Comparison of ENCODE assay signal across 10 mouse cellular contexts in the genomic region with DNA sequence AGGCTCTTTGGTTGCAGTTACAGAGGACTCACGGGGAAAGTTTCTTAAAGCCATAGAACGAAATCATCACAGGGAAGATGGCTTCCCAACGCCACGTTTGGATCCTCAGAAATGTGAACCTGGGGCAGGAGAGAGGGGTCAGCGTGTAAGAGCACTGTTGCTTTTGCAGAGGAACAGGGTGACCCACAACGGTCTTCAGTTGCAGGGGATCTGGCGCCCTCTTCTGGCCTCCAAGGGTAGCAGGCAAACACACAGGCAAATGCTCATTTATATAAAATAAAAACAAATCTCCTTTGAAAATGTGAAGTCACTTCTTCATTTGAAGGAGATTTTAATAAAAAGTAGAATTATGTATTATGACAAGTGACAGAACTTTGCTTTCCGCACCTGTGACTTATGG.
DNase-seq lines count a peak whose midpoint lies in the region; ATAC-seq and TF ChIP-seq lines count a peak whose summit lies in the region.
"Had no signal": no experiment of that assay in that cellular context is flagged by ENCODE, and none has a peak within 500 bp of the region (broad histone marks: within the 10 kb centered on the region; RNA-seq: fewer than 3 reads in every experiment).

No protein-coding gene starts in this region.

- no peaks in the 10 kb centered on the region for H3K36me3 ChIP-seq in intestine, embryonic 14.5 days (ENCODE audit: control insufficient read depth, insufficient read depth, low read length)
- H3K36me3 ChIP-seq in intestine, embryonic 15.5 days: no peaks in the 10 kb centered on the region
- no peaks in the 10 kb centered on the region for H3K36me3 ChIP-seq in ES-Bruce4 (ENCODE audit: control insufficient read depth, insufficient read depth, low read length, poor library complexity, severe bottlenecking)
- H3K36me3 ChIP-seq in midbrain, postnatal 0 days (ENCODE audit: insufficient read depth, low read length): no peaks in the 10 kb centered on the region
- H3K36me3 ChIP-seq: embryonic facial prominence, embryonic 13.5 days had no signal

- TF ChIP-seq CTCF in ES-Bruce4 (IDR thresholded peaks at IDR 0.05; ENCODE audit: low read depth, low read length): peak; percentile 87
- TF ChIP-seq CTCF in midbrain, postnatal 0 days (IDR thresholded peaks at IDR 0.05): peak; percentile 93

- H3K4me2 ChIP-seq in intestine, embryonic 14.5 days (ENCODE audit: low read length): no peak overlapping the region
- H3K4me2 ChIP-seq in intestine, embryonic 15.5 days (replicated peaks): no peak overlapping the region
- no peak overlapping the region for H3K4me2 ChIP-seq in midbrain, postnatal 0 days (ENCODE audit: low read depth, low read length, poor library complexity, severe bottlenecking)
- H3K4me2 ChIP-seq: embryonic facial prominence, embryonic 13.5 days had no signal

- no peak for TF ChIP-seq EP300 in ES-Bruce4 (IDR thresholded peaks at IDR 0.05; ENCODE audit: insufficient read depth, low read depth, low read length)

- H3K27ac ChIP-seq in intestine, embryonic 14.5 days (ENCODE audit: low read depth): no peak overlapping the region
- no peak overlapping the region for H3K27ac ChIP-seq in intestine, embryonic 15.5 days
- H3K27ac ChIP-seq in ES-Bruce4 (ENCODE audit: insufficient read depth, low read length): no peak overlapping the region
- no peak overlapping the region for H3K27ac ChIP-seq in midbrain, postnatal 0 days (ENCODE audit: low read depth, low read length)
- H3K27ac ChIP-seq: embryonic facial prominence, embryonic 13.5 days; macrophage had no signal

- TF ChIP-seq POLR2A in ES-Bruce4 (IDR thresholded peaks at IDR 0.05; ENCODE audit: insufficient read depth, low read length): no peak

- H3K4me3 ChIP-seq in intestine, embryonic 14.5 days (ENCODE audit: low read depth, low read length): no peak overlapping the region
- no peak overlapping the region for H3K4me3 ChIP-seq in intestine, embryonic 15.5 days (replicated peaks)
- no peak overlapping the region for H3K4me3 ChIP-seq in ES-Bruce4 (ENCODE audit: low read depth, low read length)
- no peak overlapping the region for H3K4me3 ChIP-seq in midbrain, postnatal 0 days (ENCODE audit: low read depth, low read length)
- H3K4me3 ChIP-seq: embryonic facial prominence, embryonic 13.5 days had no signal

- no peaks in the 10 kb centered on the region for H3K9me3 ChIP-seq in intestine, embryonic 14.5 days (ENCODE audit: control insufficient read depth, low read length)
- no peaks in the 10 kb centered on the region for H3K9me3 ChIP-seq in intestine, embryonic 15.5 days
- no peaks in the 10 kb centered on the region for H3K9me3 ChIP-seq in ES-Bruce4 (replicated peaks; ENCODE audit: control insufficient read depth, insufficient read depth, low read length, poor library complexity, severe bottlenecking)
- H3K9me3 ChIP-seq in midbrain, postnatal 0 days (ENCODE audit: low read length): no peaks in the 10 kb centered on the region
- H3K9me3 ChIP-seq: embryonic facial prominence, embryonic 13.5 days had no signal

- H3K4me1 ChIP-seq in intestine, embryonic 14.5 days (replicated peaks; ENCODE audit: control insufficient read depth, insufficient read depth, low read length): no peaks in the 10 kb centered on the region
- no peaks in the 10 kb centered on the region for H3K4me1 ChIP-seq in intestine, embryonic 15.5 days (replicated peaks)
- H3K4me1 ChIP-seq in ES-Bruce4 (ENCODE audit: control insufficient read depth, insufficient read depth, low read length): peaks cover 4% of the 10 kb centered on the region
- no peaks in the 10 kb centered on the region for H3K4me1 ChIP-seq in midbrain, postnatal 0 days (ENCODE audit: insufficient read depth, low read length)

- no peaks in the 10 kb centered on the region for H3K27me3 ChIP-seq in intestine, embryonic 14.5 days (replicated peaks; ENCODE audit: control insufficient read depth, insufficient read depth, low read length)
- H3K27me3 ChIP-seq in intestine, embryonic 15.5 days (replicated peaks): no peaks in the 10 kb centered on the region
- no peaks in the 10 kb centered on the region for H3K27me3 ChIP-seq in ES-Bruce4 (ENCODE audit: control insufficient read depth, insufficient read depth, low read length, poor library complexity, severe bottlenecking)
- no peaks in the 10 kb centered on the region for H3K27me3 ChIP-seq in midbrain, postnatal 0 days (ENCODE audit: insufficient read depth, low read length)
- H3K27me3 ChIP-seq: embryonic facial prominence, embryonic 13.5 days had no signal

- no peak for ATAC-seq in intestine, embryonic 14.5 days (replicated peaks; ENCODE audit: low FRiP score, low TSS enrichment, low read depth)
- no peak for ATAC-seq in intestine, embryonic 15.5 days
- ATAC-seq in midbrain, postnatal 0 days (ENCODE audit: low FRiP score): no peak

- WGBS in intestine, embryonic 14.5 days: 25% methylated on average over 8 of the region's 8 CpGs
- WGBS in intestine, embryonic 15.5 days: 21% methylated on average over 8 of the region's 8 CpGs
- 21% methylated on average over 8 of the region's 8 CpGs for WGBS in midbrain, postnatal 0 days

- peak; percentile 79 for DNase-seq in intestine, embryonic 14.5 days (ENCODE audit: low spot score)
- DNase-seq in cerebellum, adult 18-20 months: peak; percentile 62 to 76
- DNase-seq in gastrocnemius, postnatal 10 days: peak; percentile 72
- DNase-seq in left cerebral cortex, adult 18-20 months (ENCODE audit: low spot score in 2 of 2): peak; percentile 66 to 77
- peak; percentile 60 for DNase-seq in midbrain, postnatal 0 days (ENCODE audit: low spot score)
- DNase-seq in urinary bladder, postnatal 25 days (ENCODE audit: low spot score): peak; percentile 65

- no peak overlapping the region for H3K9ac ChIP-seq in intestine, embryonic 14.5 days (ENCODE audit: low read length)
- H3K9ac ChIP-seq in intestine, embryonic 15.5 days: no peak overlapping the region
- no peak overlapping the region for H3K9ac ChIP-seq in ES-Bruce4 (ENCODE audit: low read depth, poor library complexity, severe bottlenecking)
- no peak overlapping the region for H3K9ac ChIP-seq in midbrain, postnatal 0 days (replicated peaks; ENCODE audit: low read length, poor library complexity, severe bottlenecking)
- H3K9ac ChIP-seq: embryonic facial prominence, embryonic 13.5 days had no signal
